Mouse (Mus musculus): ENCODE results near the gene Dcaf7.

DNA sequence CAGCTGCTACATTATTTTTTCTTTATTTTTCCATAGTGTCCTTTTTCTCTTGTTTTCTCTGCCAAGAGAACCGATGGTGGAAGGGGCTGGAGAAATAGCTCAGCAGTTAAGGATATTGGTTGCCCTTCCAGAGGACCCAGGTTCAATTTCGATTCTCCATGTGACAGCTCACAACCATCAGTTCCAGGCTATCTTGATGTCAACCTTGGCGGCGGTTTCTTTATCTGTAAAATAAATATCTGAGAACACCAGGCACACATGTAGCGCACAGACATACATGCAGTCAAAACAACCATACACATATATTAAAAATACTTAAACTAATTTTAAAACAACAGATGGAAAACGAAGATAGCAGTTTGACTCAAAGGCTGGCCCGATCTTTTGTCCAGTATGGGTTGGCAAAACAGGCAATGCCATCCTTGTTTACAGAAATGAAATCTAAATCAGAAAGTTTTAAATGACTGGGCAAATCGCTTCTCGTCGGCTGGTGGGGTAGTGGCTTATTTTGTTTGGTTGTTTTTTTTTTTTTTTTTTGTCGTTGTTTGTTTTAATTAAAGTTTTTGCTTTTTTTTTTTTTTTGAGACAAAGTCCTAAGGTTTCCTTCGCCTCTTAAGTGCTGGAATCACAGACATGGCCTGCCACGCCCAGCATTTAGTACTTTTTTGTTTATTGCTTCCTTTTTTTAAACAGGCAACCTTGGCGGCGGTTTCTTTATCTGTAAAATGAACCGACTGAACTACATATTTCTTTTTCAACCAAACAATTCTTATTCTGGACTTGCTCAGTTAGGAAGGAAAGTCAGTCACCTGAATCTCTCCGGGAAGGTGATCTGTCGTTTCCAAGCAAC lies 28.6 kb downstream of the Dcaf7 start:
- no peak for TF ChIP-seq POLR2A (IDR thresholded peaks at IDR 0.05; ENCODE audit: low read depth, low read length)
- TF ChIP-seq CTCF (IDR thresholded peaks at IDR 0.05; ENCODE audit: extremely low read depth, insufficient read length, insufficient replicate concordance, low read depth, low read length), result no peak
